Mouse (Mus musculus) gastrocnemius, adult 8-10 months (tissue): ENCODE data around the gene Nras. TPM values are rescaled to one million over a fixed set of nuclear protein-coding genes. Genes with fewer than 3 reads are reported as not detected.

ENCODE experiments used
- DNase-seq, 2 experiments: peaks; one replicate each; pipeline ENCODE4 v3.0.0; 2022; ENCODE audit warnings: low spot score in 2 of 2
- total RNA-seq, 4 experiments: library from RNA; stranded (reverse); gene quantifications; 2 replicates each; pipeline ENCODE4 v1.2.4; 2022

The Nras gene
- 10 to 100 TPM; 46.3 to 56.6 (median 51.7) TPM for total RNA-seq

DNA sequence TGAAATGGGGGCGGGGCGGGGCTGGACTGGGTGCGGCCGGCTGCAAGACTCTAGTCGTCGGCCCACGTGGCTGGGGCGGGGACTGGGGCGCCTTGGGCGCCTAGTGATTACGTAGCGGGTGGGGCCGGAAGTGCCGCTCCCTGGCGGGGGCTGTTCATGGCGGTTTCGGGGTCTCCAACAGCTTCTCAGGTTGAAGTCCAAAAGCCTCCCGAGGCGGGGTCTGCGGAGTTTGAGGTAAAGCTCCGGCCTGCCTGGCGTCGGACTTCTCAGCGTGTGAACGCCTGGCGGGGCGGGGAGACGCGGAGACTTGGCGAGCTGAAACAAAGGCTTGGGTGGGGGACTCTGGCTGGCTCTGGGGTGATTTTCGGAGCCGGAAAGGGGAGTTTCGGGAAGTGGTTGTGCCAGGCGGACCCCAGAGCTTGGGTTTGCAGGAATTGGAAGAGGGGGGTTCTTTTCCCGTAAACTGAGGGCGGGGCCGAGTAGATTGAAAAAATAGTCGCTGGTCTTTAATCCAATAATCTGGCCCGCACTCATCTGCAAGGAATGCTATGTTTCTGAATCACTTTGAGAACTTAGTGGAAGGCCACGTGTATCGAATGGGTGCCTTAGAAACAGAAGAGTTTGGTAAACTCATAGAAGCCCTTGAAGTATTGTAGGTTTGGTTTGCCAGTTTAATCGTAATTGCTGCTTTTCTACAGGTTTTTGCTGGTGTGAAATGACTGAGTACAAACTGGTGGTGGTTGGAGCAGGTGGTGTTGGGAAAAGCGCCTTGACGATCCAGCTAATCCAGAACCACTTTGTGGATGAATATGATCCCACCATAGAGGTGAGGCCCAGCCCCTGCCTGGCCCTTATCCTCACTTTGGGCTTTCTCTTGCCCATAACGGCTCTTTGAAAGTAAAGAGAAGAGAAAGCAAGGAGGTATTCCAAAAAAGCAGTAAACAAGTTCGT lies at the start of gene Nras:
Gene Nras (plus strand): TSS at position 79 of the 951 bp plus-strand sequence.
- peak; percentile 87 to 88 for DNase-seq

DNA sequence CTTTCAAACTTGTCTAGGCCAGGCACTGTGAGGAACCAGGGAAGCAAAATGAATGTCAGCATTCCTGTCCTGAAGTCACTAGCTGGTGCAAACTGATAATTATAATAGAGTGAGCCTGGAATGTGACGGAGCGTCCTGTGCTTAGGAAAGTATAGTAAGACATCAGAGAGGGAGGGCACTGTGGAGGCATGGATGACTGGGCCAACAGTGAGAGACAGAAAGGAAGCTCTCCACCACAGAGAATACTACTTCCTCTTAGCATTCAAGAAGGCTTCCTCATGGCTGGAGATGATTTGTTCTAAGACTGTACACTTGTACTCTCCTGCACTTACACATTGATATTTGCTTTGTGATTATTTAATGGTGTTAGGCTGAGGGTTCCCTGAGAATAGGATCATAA lies 40.7 kb upstream of the Nras start:
- no peak for DNase-seq

DNA sequence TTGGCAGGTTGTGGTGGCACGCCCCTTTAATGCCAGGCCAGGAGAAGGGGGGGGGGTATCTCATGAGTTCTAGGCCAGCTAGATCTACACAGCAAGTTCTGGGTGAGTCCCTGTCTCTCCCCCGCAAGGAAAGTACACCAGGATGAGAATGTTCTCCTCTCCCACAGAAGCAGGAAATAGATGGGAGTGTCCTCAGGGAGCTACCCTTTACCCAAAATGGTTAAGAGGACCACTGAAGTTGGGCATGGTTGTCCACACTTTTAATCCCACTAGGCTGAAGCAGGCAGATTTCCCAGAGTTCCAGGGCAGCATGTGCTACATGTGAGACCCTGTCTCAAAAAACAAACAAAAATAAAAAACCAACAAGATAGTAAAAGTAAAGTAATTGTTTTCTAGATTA lies 38.6 kb upstream of the Nras start:
- DNase-seq, result no peak

DNA sequence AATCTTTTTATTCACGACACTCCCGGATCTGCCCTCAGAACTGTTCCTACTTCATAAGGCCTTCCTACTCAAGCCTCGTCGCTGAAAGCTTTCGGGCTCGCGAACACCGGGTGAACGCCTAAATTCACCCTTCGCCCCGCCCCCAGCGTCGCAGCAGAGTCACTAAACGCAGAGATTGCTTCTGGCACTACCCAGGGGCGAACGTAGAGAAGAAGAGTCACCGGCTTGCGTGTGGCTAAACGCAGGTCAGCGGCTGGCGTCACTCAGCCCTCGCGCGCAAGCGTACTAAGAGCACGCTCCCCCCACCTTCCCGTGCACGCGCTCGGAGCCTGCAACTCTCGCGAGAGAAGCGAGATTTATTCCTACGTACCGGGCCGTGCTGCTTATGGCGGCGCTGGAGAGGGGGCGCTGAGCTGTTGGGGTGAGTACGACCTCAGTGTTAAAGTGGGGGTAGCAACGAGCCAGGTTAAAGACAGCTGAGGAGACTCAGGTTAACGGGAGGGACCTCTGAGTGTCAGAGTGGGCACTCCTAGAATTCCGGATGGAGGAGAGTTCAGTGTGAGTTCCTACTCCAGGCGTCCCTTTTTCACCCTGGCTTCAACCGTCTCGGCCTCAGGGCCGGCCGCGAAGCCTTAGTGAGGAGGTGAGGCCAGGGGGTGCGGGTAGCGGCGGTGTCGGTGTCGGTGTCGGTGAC lies 37.7 kb upstream of the Nras start, which contains the start of gene Csde1:
Gene Csde1 (plus strand): TSS at position 178 of the 694 bp plus-strand sequence.
- peak; percentile 97 to 98 for DNase-seq

DNA sequence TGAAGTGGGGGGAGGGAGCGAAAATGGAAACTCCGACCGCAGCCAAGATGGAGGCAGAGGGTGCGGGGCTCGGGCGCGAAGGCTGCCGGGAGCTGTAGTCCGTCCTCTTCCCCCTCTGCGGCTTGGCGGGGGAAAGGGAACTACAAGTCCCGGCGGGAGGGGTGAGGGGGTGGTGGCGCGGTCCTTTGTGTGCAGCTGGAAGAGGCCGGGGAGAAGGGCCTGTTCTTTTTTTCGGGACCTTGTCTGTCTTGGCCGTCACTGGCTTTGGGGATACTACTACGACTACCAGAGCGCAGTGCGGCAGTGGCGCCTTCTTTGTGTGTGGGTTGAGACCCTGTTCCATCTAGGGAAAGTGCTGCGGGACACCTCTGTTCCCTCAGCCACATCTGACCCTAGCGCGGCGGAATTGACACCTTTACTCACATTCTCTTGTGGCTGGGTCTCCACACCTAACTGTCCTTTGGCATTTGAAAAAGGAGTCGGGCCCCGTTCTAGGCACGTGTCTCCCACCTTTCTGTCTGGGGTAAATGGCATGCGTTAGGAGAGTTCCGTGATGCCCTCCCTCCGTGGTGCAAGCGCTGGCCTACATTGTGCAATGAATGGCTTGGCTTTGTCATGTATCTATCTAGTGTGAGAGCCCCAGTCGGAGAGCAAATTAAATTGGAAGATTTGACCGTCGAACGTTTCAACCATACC lies 37.0 kb upstream of the Nras start:
- peak; percentile 83 to 84 for DNase-seq

DNA sequence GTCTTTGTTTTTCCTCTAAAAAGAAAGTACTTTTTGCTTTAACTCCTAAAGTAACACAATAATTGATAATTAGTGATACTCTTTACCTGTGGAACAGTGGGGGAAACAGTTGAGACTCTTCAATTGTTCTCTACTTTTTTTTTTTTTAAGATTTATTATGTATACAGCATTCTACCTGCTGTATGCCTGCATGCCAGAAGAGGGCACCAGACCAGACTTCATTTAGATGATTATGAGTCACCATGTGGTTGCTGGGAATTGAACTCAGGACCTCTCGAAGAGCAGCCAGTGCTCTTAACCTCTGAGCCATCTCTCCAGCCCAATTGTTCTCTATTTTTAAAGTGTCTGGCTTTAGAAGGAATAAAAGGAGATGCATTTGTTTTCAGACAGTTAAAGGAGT lies 31.9 kb upstream of the Nras start:
- DNase-seq, result no peak

DNA sequence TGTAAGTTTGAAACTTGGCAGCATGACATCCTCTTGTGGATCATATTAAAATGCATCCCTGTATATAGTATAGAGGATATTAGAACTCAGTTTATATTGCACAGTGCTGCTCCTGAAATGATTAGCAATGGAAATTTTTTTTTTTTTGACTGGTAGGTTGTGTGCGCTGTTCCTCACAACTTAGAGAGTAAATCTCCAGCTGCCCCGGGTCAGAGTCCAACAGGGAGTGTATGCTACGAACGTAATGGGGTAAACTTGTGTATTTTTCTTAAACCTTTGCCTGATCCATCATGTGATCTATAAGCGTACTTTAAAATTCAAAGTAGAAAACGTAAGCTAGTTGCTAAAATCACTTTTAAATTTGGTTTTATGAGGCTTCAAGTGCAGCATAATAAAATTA lies 17.8 kb upstream of the Nras start:
- no peak for DNase-seq

DNA sequence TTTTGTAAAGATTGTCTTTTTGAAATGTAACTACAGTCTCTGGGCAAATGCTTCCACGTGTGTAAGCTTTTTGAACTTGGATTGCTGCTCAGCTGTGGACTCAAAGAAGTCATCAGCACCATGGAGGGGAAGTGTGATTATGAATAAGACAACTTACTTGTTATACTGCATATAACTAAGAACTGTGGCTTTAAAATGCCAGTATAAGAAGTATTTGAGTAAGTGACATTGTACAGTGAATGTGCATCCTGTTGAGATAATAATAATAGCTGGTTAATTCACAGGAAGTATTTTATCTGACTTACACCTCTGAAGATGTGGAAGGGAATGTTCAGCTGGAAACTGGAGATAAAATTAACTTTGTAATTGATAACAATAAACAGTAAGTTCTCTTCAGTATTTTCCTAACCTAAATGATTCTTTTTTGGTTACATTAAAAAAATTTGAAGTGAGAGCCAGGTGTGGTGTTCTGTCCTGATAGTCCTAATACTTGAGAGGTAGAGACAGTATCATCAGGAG lies 17.2 kb upstream of the Nras start:
- DNase-seq, result no peak

DNA sequence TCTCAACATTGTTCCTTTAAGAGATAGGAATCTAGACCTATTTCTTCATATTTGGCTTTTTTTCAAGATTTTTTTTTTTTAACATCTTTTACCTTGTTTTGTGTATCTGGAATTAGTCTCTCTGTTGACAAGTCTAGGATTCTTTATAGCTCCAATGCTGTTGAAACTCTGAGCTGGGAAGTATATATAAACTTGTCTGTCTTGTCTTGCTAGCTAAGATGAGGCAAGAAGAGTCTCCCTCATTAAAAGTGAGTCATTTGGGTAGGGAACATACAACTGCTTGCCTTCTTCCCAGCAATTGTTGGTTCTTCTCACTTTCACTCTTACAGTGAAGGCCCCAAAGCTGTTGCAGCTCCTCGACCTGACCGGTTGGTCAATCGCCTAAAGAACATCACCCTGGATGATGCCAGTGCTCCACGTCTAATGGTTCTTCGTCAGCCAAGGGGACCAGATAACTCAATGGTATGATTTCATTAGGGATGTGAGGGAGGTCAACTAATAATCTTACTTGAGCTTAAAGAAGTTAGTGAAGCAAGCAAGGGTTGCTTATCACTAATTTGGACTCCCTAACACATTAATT lies 2.0 kb upstream of the Nras start:
- DNase-seq, result no peak

DNA sequence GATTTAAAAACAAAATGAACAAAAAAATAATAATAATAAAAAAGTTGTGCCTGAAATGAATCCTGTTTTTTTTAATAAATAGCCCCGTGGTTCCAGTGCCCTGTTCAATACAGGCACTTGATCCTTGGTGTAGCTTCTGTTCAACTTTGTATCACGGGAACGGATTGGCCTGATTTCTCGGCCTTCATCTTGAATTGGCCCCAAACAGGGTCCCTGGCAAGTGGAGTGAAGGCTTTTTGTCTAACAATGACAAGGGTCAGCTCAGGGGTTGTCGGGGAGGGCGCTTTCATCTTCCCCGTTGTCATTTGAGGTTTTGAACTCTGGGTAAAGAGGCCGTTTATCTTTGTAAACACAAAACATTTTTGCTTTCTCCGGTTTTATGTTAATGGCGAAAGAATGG lies 333 bp upstream of the Nras start:
- no peak for DNase-seq

DNA sequence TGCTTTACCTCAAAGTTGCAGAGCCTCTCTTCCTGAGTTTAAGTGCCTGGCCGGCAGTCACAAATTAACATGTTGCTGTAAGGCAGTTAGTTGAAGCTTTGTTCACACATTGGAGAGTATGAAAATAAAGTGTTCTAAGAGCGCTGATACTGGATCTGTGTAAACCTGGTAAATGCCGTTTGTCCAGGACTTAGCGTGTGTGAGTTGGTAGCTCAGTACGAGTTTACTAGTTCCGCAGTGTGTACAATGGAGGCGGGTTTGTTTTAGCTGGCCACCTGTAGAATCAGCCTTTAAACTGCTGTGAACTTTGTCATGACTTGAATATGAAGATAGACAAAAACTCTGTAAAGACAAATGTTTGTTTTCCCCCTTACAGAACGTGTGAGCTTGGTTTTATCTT lies 8.8 kb downstream of the Nras start:
- DNase-seq, result no peak

DNA sequence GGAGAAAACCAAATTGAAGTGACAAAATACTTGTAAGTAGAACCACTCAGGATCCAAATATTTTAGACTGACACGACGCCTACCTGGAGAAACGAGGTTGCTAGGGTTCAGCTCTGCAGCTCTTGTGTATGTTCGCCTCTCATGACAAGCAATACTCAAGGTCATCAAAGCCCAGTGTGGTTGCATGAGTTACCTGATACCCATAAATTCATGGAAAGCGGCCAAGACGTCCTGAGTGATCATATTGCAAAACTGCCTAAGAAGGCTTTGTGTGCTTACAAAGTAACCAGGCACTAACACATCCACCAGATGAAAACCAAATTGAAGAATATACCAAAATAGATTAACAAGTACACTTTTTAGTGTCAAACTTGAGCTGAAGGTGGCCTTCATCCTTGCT lies 10.9 kb downstream of the Nras start:
- no peak for DNase-seq

DNA sequence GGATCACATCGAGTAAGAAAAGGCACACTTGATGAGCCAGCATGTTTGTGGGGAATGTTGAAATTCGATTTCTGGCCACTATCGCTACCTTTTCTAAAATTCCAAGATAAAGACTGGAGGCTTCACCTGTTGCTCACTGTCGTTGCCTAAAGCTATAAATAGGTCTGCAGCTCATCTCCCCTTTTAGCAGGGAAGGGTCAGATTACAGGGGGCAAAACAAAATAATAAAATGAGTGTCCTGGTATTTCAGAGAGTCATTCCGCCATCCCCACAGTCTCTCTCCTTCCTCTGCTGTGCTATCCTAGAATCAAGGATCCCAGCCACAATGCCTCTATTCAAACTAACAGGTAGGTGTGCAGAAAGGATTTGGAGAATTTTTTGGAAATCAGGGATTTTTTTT lies 15.7 kb downstream of the Nras start, which contains the start of gene Ampd1:
Gene Ampd1 (plus strand): TSS at position 244 of the 400 bp plus-strand sequence.
- DNase-seq, result no peak

DNA sequence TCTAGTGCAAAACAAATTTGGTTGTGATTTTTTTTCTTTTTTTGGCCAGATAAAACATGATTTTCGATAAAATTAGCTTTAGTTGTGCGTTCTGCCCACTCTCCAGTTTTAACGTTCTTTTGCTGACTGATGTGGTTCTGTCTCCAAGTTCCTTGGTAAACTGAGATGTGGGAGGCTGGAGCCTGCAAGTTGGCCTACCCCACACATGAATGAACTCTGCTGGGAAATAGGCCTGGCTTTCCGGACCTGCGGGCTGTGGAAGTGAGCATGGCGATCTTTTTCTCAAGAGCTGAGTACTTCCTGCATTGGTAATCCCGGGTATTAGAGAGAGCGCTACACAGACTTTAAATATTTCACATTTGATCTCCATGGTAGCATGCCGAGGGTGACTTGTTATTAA lies 17.8 kb downstream of the Nras start:
- no peak for DNase-seq

DNA sequence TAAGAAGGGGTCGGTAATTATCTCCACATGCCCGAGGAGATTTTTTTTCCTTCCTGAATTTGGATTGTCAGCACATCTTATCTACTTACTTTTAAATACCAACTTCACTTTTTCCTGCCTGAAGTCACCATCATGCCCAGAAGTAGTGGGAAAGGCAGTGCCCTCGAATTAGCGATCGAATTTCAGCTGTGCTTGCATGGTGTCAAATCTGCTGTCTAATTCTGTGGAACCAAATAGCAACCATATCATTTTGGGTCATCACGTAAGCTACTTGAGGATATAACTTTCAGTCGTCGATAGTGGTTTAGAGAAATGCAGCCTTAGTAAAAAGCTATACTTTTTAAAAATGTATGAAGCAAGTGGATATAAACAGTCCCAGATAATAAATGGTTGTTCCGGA lies 18.4 kb downstream of the Nras start:
- no peak for DNase-seq

DNA sequence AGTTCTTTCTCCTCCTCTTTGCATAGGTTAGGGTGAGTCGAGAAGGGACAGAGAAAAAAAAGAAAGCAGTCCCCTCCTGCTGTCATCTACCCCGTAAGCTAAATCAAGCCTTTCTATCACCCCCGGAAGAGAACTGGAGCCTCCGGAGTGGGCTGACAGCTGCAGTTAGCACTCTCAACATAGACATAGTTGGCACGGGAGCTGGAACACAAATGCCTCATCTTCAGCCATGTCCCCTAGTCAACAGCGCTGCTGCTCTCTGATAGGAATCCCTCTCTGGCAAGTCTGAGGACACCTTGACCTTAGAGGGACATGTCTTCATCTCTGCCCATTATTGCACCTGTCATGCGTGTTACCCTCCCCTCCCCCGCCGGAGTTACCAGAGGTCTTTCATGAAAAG lies 21.2 kb downstream of the Nras start:
- peak; percentile 41 to 59 for DNase-seq

DNA sequence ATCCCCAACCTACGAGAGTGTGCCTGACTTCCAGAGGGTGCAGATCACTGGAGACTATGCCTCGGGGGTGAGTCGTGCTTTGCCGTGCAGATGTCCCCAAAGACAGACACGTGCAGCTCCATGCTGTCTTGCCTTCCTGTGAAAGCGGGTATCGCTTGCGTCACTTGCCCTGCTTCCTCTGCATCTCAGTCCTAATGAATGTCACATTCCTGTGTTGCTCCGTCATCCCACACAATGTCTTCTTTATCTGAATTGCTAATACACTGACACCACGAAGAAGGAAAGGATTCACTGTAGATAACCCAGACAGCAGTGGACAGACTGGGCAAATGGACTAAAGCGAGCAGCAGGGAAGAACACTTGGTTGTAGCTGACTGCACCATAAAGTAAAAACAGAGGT lies 23.0 kb downstream of the Nras start:
- DNase-seq, result no peak

DNA sequence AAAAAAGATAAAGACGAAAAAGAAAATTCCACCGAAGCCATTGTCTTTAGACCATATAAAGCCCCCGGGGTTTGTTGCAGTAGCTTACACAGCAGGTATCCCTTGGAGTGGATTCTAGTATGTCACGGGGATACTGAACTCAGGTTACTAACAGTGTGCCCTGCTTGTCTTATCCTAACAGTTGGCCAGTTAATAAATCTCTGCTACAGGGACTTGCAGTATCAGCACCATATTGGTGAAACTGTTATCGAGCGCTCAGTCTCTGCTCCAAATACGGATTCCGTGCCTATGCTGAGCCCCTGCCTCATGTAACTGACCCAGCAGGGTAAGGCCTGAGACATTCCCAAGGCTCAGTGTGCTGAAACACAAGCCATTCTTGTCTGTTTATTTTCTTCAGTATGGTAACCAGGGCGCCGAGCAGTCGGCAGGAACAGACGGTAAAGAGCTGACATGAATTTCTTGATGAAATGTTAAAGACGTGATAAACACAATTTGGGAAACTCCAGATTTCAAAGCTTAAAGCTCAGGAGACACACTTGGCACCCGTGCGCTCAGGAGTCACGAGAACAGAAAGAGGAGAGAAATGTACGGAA lies 23.9 kb downstream of the Nras start:
- peak in 1 of 2 experiments; percentile 50 for DNase-seq

DNA sequence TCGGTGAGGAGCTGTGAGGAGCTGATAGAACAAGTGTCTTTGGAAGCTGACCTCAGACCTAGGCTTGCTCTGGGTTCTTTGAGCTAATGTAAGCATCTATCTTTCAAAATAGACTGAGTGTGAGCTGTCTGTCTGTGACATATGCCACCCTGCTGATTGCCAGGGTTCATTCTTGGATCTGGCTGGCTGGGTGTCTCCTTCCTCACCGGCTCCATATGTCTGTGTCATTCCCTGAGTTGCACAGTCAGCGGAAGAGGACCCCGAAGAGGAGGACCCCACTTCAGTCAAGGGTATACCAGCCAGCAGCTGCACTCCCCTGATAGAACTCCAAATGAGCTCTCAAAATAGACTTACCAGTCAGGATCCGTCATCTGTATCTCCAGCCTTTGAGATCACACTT lies 24.7 kb downstream of the Nras start:
- DNase-seq, result peak; percentile 45 to 68

DNA sequence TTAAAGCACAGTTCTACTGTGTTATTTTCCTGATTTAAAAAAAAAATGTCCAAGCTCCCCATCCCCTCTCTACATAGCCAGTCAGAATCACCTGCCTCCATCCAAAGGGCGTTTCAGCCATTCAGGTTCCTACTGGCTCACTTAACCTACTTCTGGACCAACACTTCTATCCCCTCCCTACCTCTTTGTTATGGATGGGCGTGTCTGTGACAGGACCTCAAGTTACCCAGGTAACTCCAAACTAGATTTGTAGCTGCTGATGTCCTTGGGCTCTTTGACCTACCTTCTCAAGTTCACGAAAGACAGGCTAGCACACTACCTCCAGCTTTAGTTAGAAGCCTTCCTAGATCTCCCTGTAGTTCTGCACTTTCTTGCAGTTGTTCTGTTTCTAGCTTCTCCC lies 27.9 kb downstream of the Nras start:
- no peak for DNase-seq

DNA sequence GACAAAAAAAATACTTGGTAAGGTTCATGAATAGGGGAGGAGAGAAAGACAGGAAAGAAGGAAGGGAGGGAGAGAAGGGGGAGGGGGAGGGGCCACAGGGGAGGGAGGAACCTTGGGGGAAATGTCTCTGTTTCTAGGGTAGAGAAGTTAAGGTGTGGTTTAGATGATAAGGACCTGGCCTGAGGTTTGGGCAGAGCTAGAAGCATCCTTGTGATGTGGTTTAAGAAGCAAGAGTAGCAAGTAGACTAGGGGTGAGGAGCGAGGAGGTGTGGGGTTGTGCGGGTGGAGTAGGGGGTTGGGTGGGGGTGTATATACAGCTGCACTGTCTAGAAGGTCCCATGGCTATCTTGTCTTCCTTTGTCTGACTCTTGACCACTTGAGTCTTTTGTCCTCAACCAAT lies 33.7 kb downstream of the Nras start:
- no peak for DNase-seq
